Mouse (Mus musculus) c-Kit-positive CD71-positive TER-119-positive erythroid progenitor cells, embryonic 14.5 days (primary cell): ENCODE results near the gene Alppl2.

Experiments used
- DNase-seq: peaks from one replicate; pipeline ENCODE4 v3.0.0-alpha.2; 2013; ENCODE audit warnings: low spot score

Alppl2 gene

GRCm38 (mm10) chr1:87089828-87090227 is at the start of gene Alppl2:
Alppl2 (minus strand) TSS chr1:87089928.
- DNase-seq = no peak

GRCm38 (mm10) chr1:87131803-87132202 is 42.1 kb upstream of the Alppl2 start:
- no peak for DNase-seq

GRCm38 (mm10) chr1:87127206-87128030 is 37.7 kb upstream of the Alppl2 start:
- DNase-seq = no peak

- DNase-seq = no peak
Measured at GRCm38 (mm10) chr1:87124673-87125072, 34.9 kb upstream of the Alppl2 start, which contains the start of gene Akp3. Akp3 (plus strand) TSS chr1:87124973.

- no peak for DNase-seq
Measured at GRCm38 (mm10) chr1:87114784-87115183, 25.1 kb upstream of the Alppl2 start.

GRCm38 (mm10) chr1:87111719-87112354 is 22.1 kb upstream of the Alppl2 start:
- no peak for DNase-seq

GRCm38 (mm10) chr1:87108564-87108963 is 18.8 kb upstream of the Alppl2 start:
- DNase-seq = no peak

- no peak for DNase-seq
Measured at GRCm38 (mm10) chr1:87106536-87106935, 16.8 kb upstream of the Alppl2 start.

GRCm38 (mm10) chr1:87103936-87104335 is 14.2 kb upstream of the Alppl2 start:
- no peak for DNase-seq

- DNase-seq = no peak
Measured at GRCm38 (mm10) chr1:87102114-87102513, 12.4 kb upstream of the Alppl2 start.

GRCm38 (mm10) chr1:87101411-87101810 is 11.7 kb upstream of the Alppl2 start, which contains the start of gene Alpi:
Alpi (minus strand) TSS chr1:87101606.
- no peak for DNase-seq

- DNase-seq = peak; percentile 30
Measured at GRCm38 (mm10) chr1:87098358-87098975, 8.7 kb upstream of the Alppl2 start.

GRCm38 (mm10) chr1:87095642-87096041 is 5.9 kb upstream of the Alppl2 start:
- no peak for DNase-seq

GRCm38 (mm10) chr1:87089251-87089650 is 477 bp downstream of the Alppl2 start:
- DNase-seq = no peak

- no peak for DNase-seq
Measured at GRCm38 (mm10) chr1:87086964-87087363, 2.8 kb downstream of the Alppl2 start.

- DNase-seq = no peak
Measured at GRCm38 (mm10) chr1:87086196-87086595, 3.5 kb downstream of the Alppl2 start.

- DNase-seq = no peak
Measured at GRCm38 (mm10) chr1:87073776-87074175, 16.0 kb downstream of the Alppl2 start.

GRCm38 (mm10) chr1:87070720-87071119 is 19.0 kb downstream of the Alppl2 start:
- DNase-seq = peak; percentile 10

- DNase-seq = no peak
Measured at GRCm38 (mm10) chr1:87060913-87061312, 28.8 kb downstream of the Alppl2 start.

- DNase-seq = no peak
Measured at GRCm38 (mm10) chr1:87059042-87059665, 30.6 kb downstream of the Alppl2 start.

GRCm38 (mm10) chr1:87057075-87057474 is 32.7 kb downstream of the Alppl2 start:
- no peak for DNase-seq

GRCm38 (mm10) chr1:87051369-87051768 is 38.4 kb downstream of the Alppl2 start:
- DNase-seq = no peak
